Mouse (Mus musculus) CH12.LX (cell line): Measurements from ENCODE around the gene Nfia. TPM values are rescaled to one million over a fixed set of nuclear protein-coding genes. Genes with fewer than 3 reads are reported as not detected.

Experiments used
- DNase-seq: peaks from one replicate; pipeline ENCODE4 v3.0.0-alpha.2; 2013; ENCODE audit errors: extremely low read depth
- H3K27ac ChIP-seq: 2 replicates; pipeline ENCODE4 v1.5.1; 2012; ENCODE audit warnings: low read depth, mild to moderate bottlenecking, control low read depth, moderate library complexity; ENCODE audit not compliant: insufficient read depth
- H3K27me3 ChIP-seq: replicated peaks from 2 replicates; pipeline ENCODE3; 2012; ENCODE audit warnings: inconsistent platforms
- H3K36me3 ChIP-seq, 2 experiments: replicated peaks in 1 of 2; 2 replicates each; pipeline versions ENCODE3 to v1.6.1; 2012; ENCODE audit warnings: inconsistent platforms in 1 of 2, low read length in 1 of 2, mild to moderate bottlenecking in 1 of 2, mixed read lengths in 1 of 2, moderate library complexity in 1 of 2; ENCODE audit not compliant: control insufficient read depth in 1 of 2, insufficient read depth in 1 of 2
- H3K4me1 ChIP-seq, 2 experiments: 2 replicates each; pipeline ENCODE4 v1.6.1; 2012; ENCODE audit warnings: inconsistent platforms in 1 of 2, moderate library complexity in 1 of 2; ENCODE audit not compliant: insufficient read depth in 2 of 2, control insufficient read depth in 1 of 2
- H3K4me2 ChIP-seq: 2 replicates; pipeline ENCODE4 v1.6.1; 2012; ENCODE audit warnings: low read depth, mild to moderate bottlenecking, control low read depth; ENCODE audit not compliant: poor library complexity, insufficient read depth, severe bottlenecking
- H3K4me3 ChIP-seq, 3 experiments: fragments of 150-350 bp in 1 of 3; sonication (generic) in 1 of 3; replicated peaks in 1 of 3; 2 replicates each; pipeline versions ENCODE3 to v1.5.1; 2011 to 2012; ENCODE audit warnings: low read depth in 2 of 3, low read length in 2 of 3, mild to moderate bottlenecking in 2 of 3, moderate library complexity in 2 of 3, control low read depth in 1 of 3, improper control_type of control experiment in 1 of 3, inconsistent platforms in 1 of 3, mixed read lengths in 1 of 3; ENCODE audit not compliant: poor library complexity in 1 of 3
- H3K79me2 ChIP-seq: replicated peaks from 2 replicates; pipeline ENCODE4 v1.6.1; 2012; ENCODE audit warnings: mild to moderate bottlenecking, moderate library complexity; ENCODE audit not compliant: control insufficient read depth, poor library complexity, insufficient read depth, severe bottlenecking; ENCODE audit errors: extremely low read depth
- H3K9ac ChIP-seq: 2 replicates; pipeline ENCODE4 v1.6.1; 2012; ENCODE audit warnings: low read depth, mild to moderate bottlenecking, control low read depth, moderate library complexity; ENCODE audit not compliant: insufficient read depth
- H3K9me3 ChIP-seq: replicated peaks from 2 replicates; pipeline ENCODE3; 2012; ENCODE audit warnings: low read length, inconsistent platforms, mixed read lengths
- CHD1 ChIP-seq: IDR thresholded peaks from 2 replicates; pipeline ENCODE4 v1.6.1; 2012; ENCODE audit warnings: low read depth, low read length, improper control_type of control experiment, inconsistent platforms
- CTCF ChIP-seq, 2 experiments: IDR thresholded peaks in 1 of 2; conservative IDR thresholded peaks in 1 of 2; 2 replicates each; pipeline ENCODE4 v1.5.1; 2011 to 2012; ENCODE audit warnings: low read depth in 2 of 2, low read length in 2 of 2, improper control_type of control experiment in 1 of 2, inconsistent platforms in 1 of 2, mild to moderate bottlenecking in 1 of 2, moderate library complexity in 1 of 2
- E2F4 ChIP-seq: IDR thresholded peaks from 2 replicates; pipeline ENCODE4 v1.6.1; 2011; ENCODE audit warnings: low read depth, low read length, improper control_type of control experiment; ENCODE audit not compliant: insufficient replicate concordance
- ELF1 ChIP-seq: IDR thresholded peaks from 2 replicates; pipeline ENCODE4 v1.6.1; 2014; ENCODE audit warnings: low read depth, mild to moderate bottlenecking, inconsistent platforms, low read length, improper control_type of control experiment
- EP300 ChIP-seq: IDR thresholded peaks from 2 replicates; pipeline ENCODE4 v1.6.1; 2011; ENCODE audit warnings: low read length, improper control_type of control experiment
- ETS1 ChIP-seq: conservative IDR thresholded peaks from 2 replicates; pipeline ENCODE4 v1.6.1; 2012; ENCODE audit warnings: low read depth, mild to moderate bottlenecking, inconsistent platforms, low read length, improper control_type of control experiment, moderate library complexity
- GABPA ChIP-seq: IDR thresholded peaks from 2 replicates; pipeline ENCODE4 v1.6.1; 2012; ENCODE audit warnings: low read depth, low read length, improper control_type of control experiment, inconsistent platforms; ENCODE audit not compliant: insufficient replicate concordance
- JUN ChIP-seq: IDR thresholded peaks from 2 replicates; pipeline ENCODE4 v1.6.1; 2011; ENCODE audit warnings: low read depth, mild to moderate bottlenecking, low read length, improper control_type of control experiment, moderate library complexity; ENCODE audit not compliant: insufficient read depth
- JUND ChIP-seq: conservative IDR thresholded peaks from 2 replicates; pipeline ENCODE4 v1.6.1; 2011; ENCODE audit warnings: low read depth, low read length, improper control_type of control experiment
- MAFK ChIP-seq: IDR thresholded peaks from 2 replicates; pipeline ENCODE4 v1.6.1; 2011; ENCODE audit warnings: low read length, improper control_type of control experiment; ENCODE audit not compliant: insufficient replicate concordance
- MAZ ChIP-seq: IDR thresholded peaks from 2 replicates; pipeline ENCODE4 v1.6.1; 2012; ENCODE audit warnings: low read depth, mild to moderate bottlenecking, inconsistent platforms, low read length, improper control_type of control experiment, moderate library complexity
- MYC ChIP-seq: IDR thresholded peaks from 2 replicates; pipeline ENCODE4 v1.6.1; 2011; ENCODE audit warnings: low read depth, mild to moderate bottlenecking, improper control_type of control experiment, low read length
- POLR2A ChIP-seq: IDR thresholded peaks from 2 replicates; pipeline ENCODE4 v1.6.1; 2011; ENCODE audit warnings: low read depth, mild to moderate bottlenecking, improper control_type of control experiment, low read length
- POLR2AphosphoS2 ChIP-seq: IDR thresholded peaks from 2 replicates; pipeline ENCODE4 v1.6.1; 2011; ENCODE audit warnings: low read depth, low read length, improper control_type of control experiment
- RCOR1 ChIP-seq: conservative IDR thresholded peaks from 2 replicates; pipeline ENCODE4 v1.6.1; 2012; ENCODE audit warnings: low read depth, mild to moderate bottlenecking, inconsistent platforms, low read length, improper control_type of control experiment
- SMC3 ChIP-seq: IDR thresholded peaks from 2 replicates; pipeline ENCODE4 v1.6.1; 2011; ENCODE audit warnings: low read depth, low read length, improper control_type of control experiment
- TBP ChIP-seq: conservative IDR thresholded peaks from 2 replicates; pipeline ENCODE4 v1.6.1; 2011; ENCODE audit warnings: low read depth, low read length, improper control_type of control experiment
- TCF12 ChIP-seq: IDR thresholded peaks from 2 replicates; pipeline ENCODE4 v1.6.1; 2014; ENCODE audit warnings: low read depth, mild to moderate bottlenecking, inconsistent platforms, low read length, improper control_type of control experiment
- USF1 ChIP-seq: IDR thresholded peaks from 2 replicates; pipeline ENCODE4 v1.6.1; 2014; ENCODE audit warnings: low read depth, mild to moderate bottlenecking, inconsistent platforms, low read length, improper control_type of control experiment
- ZC3H11A ChIP-seq: IDR thresholded peaks from 2 replicates; pipeline ENCODE4 v1.6.1; 2012; ENCODE audit warnings: low read depth, mild to moderate bottlenecking, inconsistent platforms, low read length, improper control_type of control experiment
- ZMIZ1 ChIP-seq: IDR thresholded peaks from 2 replicates; pipeline ENCODE4 v1.6.1; 2012; ENCODE audit warnings: low read depth, mild to moderate bottlenecking, inconsistent platforms, low read length, improper control_type of control experiment
- ZNF384 ChIP-seq: IDR thresholded peaks from 2 replicates; pipeline ENCODE4 v1.6.1; 2012; ENCODE audit warnings: low read depth, low read length, improper control_type of control experiment, inconsistent platforms
- dilution Hi-C: fragments of 300-500 bp; cut with MboI; formaldehyde crosslinking; loops from 2 replicates; pipeline ENCODE4 v1.14.3; 2020; ENCODE audit warnings: low sequenced_read_pairs; ENCODE audit not compliant: extremely low pct_unique_long_range_greater_than_20kb, extremely low pct_ligation_motif_present
- in situ Hi-C: fragments of 300-500 bp; cut with MboI; formaldehyde crosslinking; loops from 3 replicates; pipeline ENCODE4 v1.14.3; 2019; ENCODE audit warnings: low sequenced_read_pairs, low pct_ligation_motif_present, low pct_unique_long_range_greater_than_20kb, mixed read lengths
- polyA plus RNA-seq: library from polyadenylated mRNA; unstranded; fragments of >175 nt; gene quantifications from 2 replicates; pipeline ENCODE4 v1.2.1, GENCODE M21; 2012; ENCODE audit warnings: low read depth; ENCODE audit not compliant: insufficient read length
- total RNA-seq, 2 experiments: library from RNA; depleted of rRNA; stranded (reverse); fragments of 300-350 nt in 1 of 2; fragments of >200 nt in 1 of 2; gene quantifications; 2 replicates each; pipeline ENCODE4 v1.2.3; 2012 to 2014

Gene Nfia
- total and polyA plus RNA-seq, 3 experiments = not detected

- H3K36me3 ChIP-seq = no peaks in the 10 kb centered on the region
- dilution Hi-C loops = no loop called here
- TF ChIP-seq E2F4 (no peak), ZNF384 (no peak), USF1 (no peak), EP300 (no peak), RCOR1 (no peak), CHD1 (no peak), ETS1 (no peak), JUN (no peak), POLR2A (no peak), SMC3 (no peak), JUND (no peak), MYC (no peak), ZC3H11A (no peak), CTCF (conservative IDR thresholded peaks at IDR 0.05 in 1 of 2, IDR thresholded peaks at IDR 0.05 in 1 of 2; ENCODE audit: low read depth in 2 of 2, low read length in 2 of 2) (no peak), ZMIZ1 (no peak), MAZ (no peak), GABPA (no peak), ELF1 (no peak), TCF12 (no peak), POLR2AphosphoS2 (no peak)
Observed at GRCm38 (mm10) chr4:97824451-97824850, 51.9 kb downstream of the Nfia start.

GRCm38 (mm10) chr4:97825432-97825831 is 52.9 kb downstream of the Nfia start:
- no peak overlapping the region for H3K4me3 ChIP-seq
- no peak for DNase-seq
- no peaks in the 10 kb centered on the region for H3K79me2 ChIP-seq
- dilution Hi-C loops (no loop called here), in situ Hi-C loops (no loop called here)
- peaks cover 57% of the 10 kb centered on the region for H3K9me3 ChIP-seq
- H3K4me2 ChIP-seq = no peak overlapping the region
- H3K36me3 ChIP-seq = no peaks in the 10 kb centered on the region
- no peaks in the 10 kb centered on the region for H3K4me1 ChIP-seq
- H3K27me3 ChIP-seq = no peaks in the 10 kb centered on the region
- no peak overlapping the region for H3K27ac ChIP-seq
- no peak for TF ChIP-seq POLR2AphosphoS2
- TF ChIP-seq MAFK = no peak
- TF ChIP-seq POLR2A = no peak
- TF ChIP-seq MYC = no peak
- TF ChIP-seq TBP = no peak
- no peak for TF ChIP-seq SMC3
- no peak for TF ChIP-seq RCOR1
- no peak for TF ChIP-seq CTCF (conservative IDR thresholded peaks at IDR 0.05 in 1 of 2, IDR thresholded peaks at IDR 0.05 in 1 of 2; ENCODE audit: low read depth in 2 of 2, low read length in 2 of 2)
- TF ChIP-seq, all 38 proteins: peak for 0
- H3K9ac ChIP-seq = no peak overlapping the region

More at GRCm38 (mm10) chr4:97824451-97824850, 51.9 kb downstream of the Nfia start:
- Histone ChIP-seq H3K4me1 (no peaks in the 10 kb centered on the region), H3K27me3 (no peaks in the 10 kb centered on the region), H3K9me3 (peaks cover 51% of the 10 kb centered on the region), H3K4me2 (no peak overlapping the region), H3K9ac (no peak overlapping the region), H3K4me3 (no peak overlapping the region), H3K27ac (no peak overlapping the region), H3K79me2 (no peaks in the 10 kb centered on the region)
- no peak for DNase-seq
- in situ Hi-C loops = no loop called here
